Mouse (Mus musculus) spleen, postnatal 14 days (tissue): ENCODE results near the gene Ddx52.

Experiments used
- DNase-seq, 2 experiments: peaks; one replicate each; pipeline ENCODE4 v3.0.0; 2021 to 2022; ENCODE audit warnings: low spot score in 2 of 2

Ddx52 gene

GRCm38 (mm10) chr11:83968205-83968575 is 26.3 kb downstream of the Ddx52 start:
- no peak for DNase-seq

GRCm38 (mm10) chr11:83969040-83969439 is 27.2 kb downstream of the Ddx52 start:
- no peak for DNase-seq

GRCm38 (mm10) chr11:83974561-83975346 is 32.9 kb downstream of the Ddx52 start:
- no peak for DNase-seq

- no peak for DNase-seq
Measured at GRCm38 (mm10) chr11:83975488-83975887, 33.6 kb downstream of the Ddx52 start.

GRCm38 (mm10) chr11:83976236-83976977 is 34.5 kb downstream of the Ddx52 start:
- no peak for DNase-seq

- no peak for DNase-seq
Measured at GRCm38 (mm10) chr11:83977810-83978209, 35.9 kb downstream of the Ddx52 start.

- DNase-seq = no peak
Measured at GRCm38 (mm10) chr11:83979992-83980391, 38.1 kb downstream of the Ddx52 start.

- no peak for DNase-seq
Measured at GRCm38 (mm10) chr11:83981338-83981737, 39.5 kb downstream of the Ddx52 start.

- no peak for DNase-seq
Measured at GRCm38 (mm10) chr11:83991701-83992100, 49.8 kb downstream of the Ddx52 start.

GRCm38 (mm10) chr11:83993428-83993827 is 51.6 kb downstream of the Ddx52 start:
- DNase-seq = no peak

GRCm38 (mm10) chr11:83994481-83994880 is 52.6 kb downstream of the Ddx52 start:
- no peak for DNase-seq

GRCm38 (mm10) chr11:83995535-83995950 is 53.7 kb downstream of the Ddx52 start:
- no peak for DNase-seq

GRCm38 (mm10) chr11:83997171-83997868 is 55.5 kb downstream of the Ddx52 start:
- no peak for DNase-seq

GRCm38 (mm10) chr11:83998993-83999392 is 57.1 kb downstream of the Ddx52 start:
- no peak for DNase-seq

GRCm38 (mm10) chr11:83999411-83999915 is 57.6 kb downstream of the Ddx52 start:
- DNase-seq = no peak

GRCm38 (mm10) chr11:84001257-84001656 is 59.4 kb downstream of the Ddx52 start:
- no peak for DNase-seq

GRCm38 (mm10) chr11:84003986-84004385 is 62.1 kb downstream of the Ddx52 start:
- DNase-seq = no peak

GRCm38 (mm10) chr11:84009001-84009400 is 67.1 kb downstream of the Ddx52 start:
- DNase-seq = no peak

GRCm38 (mm10) chr11:84010411-84010810 is 68.5 kb downstream of the Ddx52 start:
- no peak for DNase-seq

- no peak for DNase-seq
Measured at GRCm38 (mm10) chr11:84011050-84011449, 69.2 kb downstream of the Ddx52 start.

- no peak for DNase-seq
Measured at GRCm38 (mm10) chr11:84011576-84011975, 69.7 kb downstream of the Ddx52 start.
